Mouse (Mus musculus) E14TG2a.4 (cell line): ENCODE data around the gene Flt1.

ENCODE experiments used
- CTCF ChIP-seq: conservative IDR thresholded peaks from 2 replicates; pipeline ENCODE4 v1.5.1; 2014; ENCODE audit warnings: low read length
- NANOG ChIP-seq: IDR thresholded peaks from 2 replicates; pipeline ENCODE4 v1.6.1; 2014; ENCODE audit warnings: borderline replicate concordance, low read length, mixed read lengths

GRCm38 (mm10) chr5:147565444-147565843 is 160.4 kb downstream of the Flt1 start:
- no peak for TF ChIP-seq CTCF
- no peak for TF ChIP-seq NANOG
